Mouse (Mus musculus): Measurements from ENCODE around the gene Tceal3. TPM values are rescaled to one million over a fixed set of nuclear protein-coding genes. Genes with fewer than 3 reads are reported as not detected.
"Not testable (repeated sequence)": the region's sequence is repeated elsewhere in the genome, so short reads cannot be mapped to it uniquely, and the experiment has no call there.

Gene Tceal3
- total RNA-seq, 1 experiment from 2014 or later: 8.0 TPM

GRCm38 (mm10) chrX:136680989-136681388 lies 90.3 kb downstream of the Tceal3 start:
- no peak for ATAC-seq (replicated peaks in 1 of 2; ENCODE audit: insufficient read depth in 1 of 2, low FRiP score in 2 of 2, low TSS enrichment in 1 of 2, low read depth in 1 of 2, poor library complexity in 2 of 2, severe bottlenecking in 2 of 2)

- not testable (repeated sequence) for ATAC-seq (replicated peaks in 1 of 2; ENCODE audit: insufficient read depth in 1 of 2, low FRiP score in 2 of 2, low TSS enrichment in 1 of 2, low read depth in 1 of 2, poor library complexity in 2 of 2, severe bottlenecking in 2 of 2)
These were observed 101.1 kb downstream of the Tceal3 start for GRCm38 (mm10) chrX:136691606-136692293.

- ATAC-seq (replicated peaks in 1 of 2; ENCODE audit: insufficient read depth in 1 of 2, low FRiP score in 2 of 2, low TSS enrichment in 1 of 2, low read depth in 1 of 2, poor library complexity in 2 of 2, severe bottlenecking in 2 of 2): no peak
These were observed 101.6 kb downstream of the Tceal3 start for GRCm38 (mm10) chrX:136692294-136692675.

- no peak for ATAC-seq (replicated peaks in 1 of 2; ENCODE audit: insufficient read depth in 1 of 2, low FRiP score in 2 of 2, low TSS enrichment in 1 of 2, low read depth in 1 of 2, poor library complexity in 2 of 2, severe bottlenecking in 2 of 2)
These were observed 102.6 kb downstream of the Tceal3 start for GRCm38 (mm10) chrX:136693196-136693595.

GRCm38 (mm10) chrX:136707446-136708167 lies 117.0 kb downstream of the Tceal3 start, which contains the start of gene Tceal1:
TSS of gene Tceal1 (plus strand) at chrX:136707982.
- peak in 1 of 2 experiments; percentile 72; a peak in 2 of 4 replicates for ATAC-seq (replicated peaks in 1 of 2; ENCODE audit: insufficient read depth in 1 of 2, low FRiP score in 2 of 2, low TSS enrichment in 1 of 2, low read depth in 1 of 2, poor library complexity in 2 of 2, severe bottlenecking in 2 of 2)

- peak; percentile 85 to 92 for ATAC-seq (replicated peaks in 1 of 2; ENCODE audit: insufficient read depth in 1 of 2, low FRiP score in 2 of 2, low TSS enrichment in 1 of 2, low read depth in 1 of 2, poor library complexity in 2 of 2, severe bottlenecking in 2 of 2)
These were observed 117.6 kb downstream of the Tceal3 start for GRCm38 (mm10) chrX:136708168-136708681.

- no peak for ATAC-seq (replicated peaks in 1 of 2; ENCODE audit: insufficient read depth in 1 of 2, low FRiP score in 2 of 2, low TSS enrichment in 1 of 2, low read depth in 1 of 2, poor library complexity in 2 of 2, severe bottlenecking in 2 of 2)
These were observed 118.1 kb downstream of the Tceal3 start for GRCm38 (mm10) chrX:136708782-136709181.

- ATAC-seq (replicated peaks in 1 of 2; ENCODE audit: insufficient read depth in 1 of 2, low FRiP score in 2 of 2, low TSS enrichment in 1 of 2, low read depth in 1 of 2, poor library complexity in 2 of 2, severe bottlenecking in 2 of 2): not testable (repeated sequence)
These were observed 124.3 kb downstream of the Tceal3 start for GRCm38 (mm10) chrX:136714742-136715474.

Other genes with a start within 250 kb of the Tceal3 start
- gene Kir3dl1, start 72.8 kb upstream of the Tceal3 start, total RNA-seq (2017): not detected in 2 replicates
- gene Kir3dl2, start 46.8 kb upstream of the Tceal3 start, total RNA-seq (2017): not detected in 2 replicates
- gene Tceal1, start 117.1 kb downstream of the Tceal3 start, total RNA-seq (2017): 4.5 and 5.4 TPM in 2 replicates
- 464 and 594 TPM in 2 replicates for gene Morf4l2, start 152.8 kb downstream of the Tceal3 start, total RNA-seq (2017)
- gene Glra4, start 189.3 kb downstream of the Tceal3 start, total RNA-seq (2017): not detected in 2 replicates
- gene Plp1, start 231.8 kb downstream of the Tceal3 start, total RNA-seq (2017): 3.4 and 3.6 TPM in 2 replicates

Data from hematopoietic stem cell, adult 5-6 weeks (primary cell).